Mouse (Mus musculus) central nervous system, embryonic 14 days (tissue): ENCODE results near the gene Ceacam12. TPM values are rescaled to one million over a fixed set of nuclear protein-coding genes. Genes with fewer than 3 reads are reported as not detected.

Experiments used
- polyA plus RNA-seq: library from polyadenylated mRNA; depleted of rRNA; stranded (reverse); fragments of >200 nt; gene quantifications from 2 replicates; pipeline ENCODE4 v1.2.3, GENCODE M21; 2012; rRNA removed

The Ceacam12 gene
- not detected in 2 replicates for polyA plus RNA-seq

GRCm38 (mm10) chr7:18065629-18066028 is at the start of gene Ceacam12:
Gene Ceacam12, plus strand, starts transcription at chr7:18065929.

Other genes starting within 250 kb of the Ceacam12 start
- not detected in 2 replicates for gene Gm5155, start 194.2 kb upstream of the Ceacam12 start, polyA plus RNA-seq
- 0.05 TPM in 1 of 2 replicates, not detected in the other for gene Ceacam11, start 93.8 kb upstream of the Ceacam12 start, polyA plus RNA-seq
- not detected in 2 replicates for gene Ceacam13, start 56.0 kb upstream of the Ceacam12 start, polyA plus RNA-seq
- gene Igfl3, start 110.6 kb downstream of the Ceacam12 start, polyA plus RNA-seq, result not detected in 2 replicates
- gene Mill1, start 179.4 kb downstream of the Ceacam12 start, polyA plus RNA-seq, result 0.04 TPM in 1 of 2 replicates, not detected in the other